Mouse (Mus musculus) cortical plate, adult 2 months (tissue): ENCODE measurements at regions not wholly inside any gene's neighbourhood (a gene's known extent, or its start where the extent isn't known, plus 50 kb on each side); places are given as distances from the start of the nearest gene placed in this dataset.

Source experiments
- CTCF ChIP-seq: fragments of 200-500 bp; IDR thresholded peaks from 2 replicates; pipeline ENCODE4 v1.5.1; 2011; ENCODE audit warnings: mild to moderate bottlenecking, control low read depth, low read length; ENCODE audit not compliant: insufficient read depth; ENCODE audit errors: extremely low read depth
- POLR2A ChIP-seq: fragments of 200-500 bp; IDR thresholded peaks from 2 replicates; pipeline ENCODE4 v1.6.1; 2011; ENCODE audit warnings: mild to moderate bottlenecking, low read length, control low read depth; ENCODE audit not compliant: insufficient read depth; ENCODE audit errors: extremely low read depth

DNA sequence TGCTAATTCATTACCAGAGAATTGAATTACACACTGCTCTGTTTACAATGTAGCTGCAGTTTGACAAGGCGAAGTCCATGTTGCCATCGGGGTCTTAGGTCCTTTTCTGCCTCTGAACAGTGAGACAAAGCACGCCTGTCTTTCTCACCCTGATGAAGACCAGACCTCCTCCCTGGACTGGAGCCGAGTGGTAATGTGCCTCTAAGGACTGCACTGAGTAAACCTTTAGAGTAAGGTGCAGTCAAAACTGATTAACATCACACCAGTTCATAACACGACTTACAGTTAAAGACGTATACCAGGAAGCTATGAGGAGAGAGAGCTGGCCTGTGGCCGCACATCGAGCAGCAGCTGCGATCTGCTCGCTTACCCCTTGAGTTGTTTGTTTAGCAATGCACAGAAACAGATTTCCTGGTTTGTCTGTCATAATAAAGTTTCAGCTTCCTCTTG lies 2322.1 kb downstream of the 4930444P10Rik start:
- TF ChIP-seq CTCF (no peak), POLR2A (no peak)
